Mouse (Mus musculus) spleen, adult 18-20 months (tissue): ENCODE data around the gene Rxra.

Experiments used
- DNase-seq, 2 experiments: peaks; one replicate each; pipeline ENCODE4 v3.0.0; 2022; ENCODE audit warnings: mixed read lengths in 2 of 2

Gene Rxra

DNA sequence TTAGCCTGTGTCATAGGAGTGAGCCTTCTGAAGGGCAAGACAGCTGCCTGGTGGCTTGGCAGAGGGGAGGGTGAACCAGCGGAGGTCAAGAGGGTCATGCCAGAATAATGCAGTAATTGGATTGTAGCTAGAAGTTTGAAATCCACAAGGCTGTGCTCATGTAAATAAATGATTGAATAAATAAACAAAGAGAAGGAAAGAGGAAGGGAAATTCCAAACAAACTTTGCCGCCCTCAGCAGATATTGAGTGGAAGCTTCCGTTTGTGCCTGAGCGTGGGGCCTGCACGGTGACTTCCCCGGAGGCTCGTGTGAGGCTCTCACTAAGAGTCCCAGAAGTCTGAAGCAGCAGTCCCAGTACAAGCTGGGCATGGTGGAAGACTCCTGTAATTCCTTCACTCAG lies 91.5 kb downstream of the Rxra start:
- DNase-seq = no peak

DNA sequence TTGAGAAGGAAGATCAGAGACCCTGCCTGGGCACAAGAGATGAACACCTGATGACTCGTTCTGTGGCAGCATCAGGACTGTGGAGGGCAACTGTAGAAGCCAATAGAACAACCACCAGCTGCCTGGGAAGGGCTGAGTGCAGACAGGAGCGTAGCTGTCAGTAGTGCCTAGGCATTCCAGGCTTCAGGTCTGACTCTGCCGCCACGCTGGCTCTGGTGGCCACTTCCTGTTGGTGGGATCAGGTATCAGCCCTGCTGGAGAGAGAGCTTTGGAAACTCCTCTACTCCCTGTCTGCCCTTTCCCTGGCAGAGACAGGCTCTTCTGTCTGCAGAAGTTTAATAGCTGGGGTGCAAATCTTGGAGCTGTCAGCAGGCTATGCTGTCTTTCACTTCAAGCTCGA lies 93.5 kb downstream of the Rxra start:
- DNase-seq = no peak

DNA sequence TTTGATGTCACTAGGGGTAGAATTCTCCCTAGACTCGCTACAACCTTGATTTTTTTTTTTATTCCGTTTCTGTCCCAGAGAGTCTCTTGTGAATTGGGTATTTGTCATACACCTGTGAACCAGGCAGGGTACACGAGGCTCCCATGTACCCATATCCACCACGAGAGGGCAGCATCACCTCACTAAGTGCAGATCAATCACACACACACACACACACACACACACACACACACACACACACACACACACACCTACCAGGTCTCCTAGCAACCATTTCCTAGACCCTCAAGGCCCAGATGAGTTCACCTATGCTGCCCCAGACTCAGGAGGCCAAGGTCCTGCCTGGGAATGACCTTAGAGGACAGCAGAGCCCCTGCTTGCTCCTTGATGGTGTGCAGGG lies 94.0 kb downstream of the Rxra start:
- DNase-seq = peak in 1 of 2 experiments; percentile 39

DNA sequence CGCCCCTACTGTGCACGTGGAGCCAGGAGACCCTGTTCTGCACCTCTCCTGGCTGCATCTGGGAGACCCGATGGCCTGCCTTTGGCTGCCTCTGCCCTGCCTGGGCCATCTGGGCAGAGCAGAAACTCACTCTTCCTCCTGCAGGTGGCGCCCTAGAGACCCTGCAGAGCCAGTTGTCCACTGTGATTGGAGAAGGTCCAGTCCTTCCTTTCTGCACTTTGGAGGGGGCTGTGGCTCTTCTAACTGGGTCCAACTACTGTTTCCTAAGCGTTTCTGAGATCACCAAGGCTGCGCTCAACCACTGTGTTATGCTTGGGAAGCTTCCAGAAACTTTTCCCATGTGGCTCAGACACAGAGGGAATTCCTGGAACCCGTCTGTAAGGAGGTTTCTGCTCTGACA lies 95.7 kb downstream of the Rxra start:
- DNase-seq = peak in 1 of 2 experiments; percentile 53

DNA sequence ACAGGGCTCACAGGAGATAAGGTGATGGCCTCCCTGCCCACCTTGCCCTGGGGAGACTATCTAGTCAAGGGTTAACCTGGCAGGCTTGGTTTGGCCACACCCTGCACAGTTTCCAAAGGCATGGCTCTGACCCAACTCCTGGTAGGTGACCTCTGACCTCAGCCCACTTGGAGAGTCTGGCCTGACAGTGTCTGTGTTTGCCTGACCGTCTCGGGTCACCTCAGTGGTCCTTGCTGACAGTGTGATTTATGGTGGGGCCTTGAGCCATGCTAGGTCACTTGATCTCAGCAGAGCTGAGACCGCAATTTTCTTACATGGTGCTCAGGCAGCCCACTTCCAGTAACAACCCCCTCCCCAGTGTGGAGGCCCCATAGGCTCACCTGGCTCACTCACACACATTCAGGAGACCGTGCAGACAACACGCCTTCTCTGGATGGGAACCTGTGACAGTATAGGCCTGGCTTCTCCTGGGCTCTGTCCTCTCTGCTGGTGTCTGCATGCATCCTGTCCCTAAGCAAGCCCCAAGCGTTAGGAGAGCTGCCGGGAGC lies 96.7 kb downstream of the Rxra start:
- no peak for DNase-seq

DNA sequence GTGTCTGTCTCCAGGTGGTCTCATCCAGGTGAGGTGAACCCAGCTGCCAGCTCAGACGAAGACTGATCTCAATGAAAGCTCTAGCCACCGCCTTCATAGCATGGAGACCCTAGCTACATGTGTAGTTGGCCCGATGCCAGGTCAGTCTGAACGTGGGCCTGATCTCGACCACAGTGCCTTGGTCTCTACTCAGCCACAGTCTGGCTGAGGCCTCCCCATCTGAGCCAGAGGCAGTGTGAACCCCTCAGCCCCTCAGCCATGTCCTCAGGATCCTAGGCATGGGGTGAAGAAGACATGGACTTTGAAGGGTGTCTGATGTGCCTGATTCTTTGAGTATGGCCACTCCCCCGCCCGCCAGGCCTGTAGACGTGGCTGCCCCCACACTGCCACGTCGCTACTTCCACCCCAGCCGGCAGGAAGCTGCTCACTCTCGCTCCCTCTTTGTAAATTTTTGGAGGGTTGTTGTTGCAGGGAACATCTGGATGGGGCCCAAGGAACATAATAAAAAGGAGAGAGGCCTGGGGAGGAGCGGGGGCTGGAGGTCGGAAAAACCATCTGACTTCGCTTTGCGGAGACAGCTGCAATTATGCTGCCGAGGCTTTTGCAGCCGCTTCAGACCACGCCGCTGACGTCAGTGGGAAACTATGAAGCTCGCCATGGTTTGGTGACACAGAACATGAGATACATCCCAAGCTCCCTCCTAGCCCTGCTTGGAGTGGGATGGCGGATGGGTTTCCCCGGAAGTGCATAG lies 97.9 kb downstream of the Rxra start:
- DNase-seq = no peak

DNA sequence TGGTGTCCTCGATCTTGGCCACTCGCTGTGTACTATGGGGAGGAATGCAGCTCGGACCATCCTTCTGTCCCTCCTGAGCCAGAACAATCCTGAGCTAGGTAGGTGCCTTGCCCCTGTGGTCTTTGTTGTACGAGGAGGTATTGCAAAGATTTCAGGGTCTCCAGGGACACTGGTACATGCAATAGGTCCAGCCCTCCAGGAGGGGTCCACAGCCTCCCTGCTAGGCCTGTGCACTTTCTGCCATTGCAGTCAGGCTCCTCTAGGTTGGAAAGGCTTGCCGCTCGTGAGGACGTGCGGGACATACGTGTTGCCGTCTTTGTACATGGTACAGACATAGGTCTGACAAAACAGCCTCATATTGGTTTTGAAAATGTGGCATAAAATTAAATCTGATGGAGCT lies 98.8 kb downstream of the Rxra start:
- no peak for DNase-seq

DNA sequence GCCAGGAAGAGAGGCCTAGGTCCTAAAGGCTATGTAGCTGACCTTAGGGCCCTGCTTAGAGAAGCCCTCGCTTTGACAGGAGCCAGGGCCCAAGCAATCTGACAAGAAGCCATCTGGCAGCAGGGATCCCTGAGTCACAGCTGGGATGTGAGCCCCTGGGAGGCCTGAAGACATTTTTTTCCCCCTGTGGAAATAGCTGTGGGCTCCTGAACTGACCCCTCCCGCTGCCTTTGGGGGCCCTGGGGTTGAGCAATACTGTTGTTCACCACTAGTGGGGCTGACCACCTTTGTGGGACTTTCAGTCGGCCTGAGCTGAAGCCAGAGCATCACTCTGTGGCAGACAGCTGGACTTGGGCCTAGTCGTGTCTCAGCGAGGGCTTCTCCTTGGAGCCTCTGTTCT lies 99.4 kb downstream of the Rxra start:
- DNase-seq = no peak

DNA sequence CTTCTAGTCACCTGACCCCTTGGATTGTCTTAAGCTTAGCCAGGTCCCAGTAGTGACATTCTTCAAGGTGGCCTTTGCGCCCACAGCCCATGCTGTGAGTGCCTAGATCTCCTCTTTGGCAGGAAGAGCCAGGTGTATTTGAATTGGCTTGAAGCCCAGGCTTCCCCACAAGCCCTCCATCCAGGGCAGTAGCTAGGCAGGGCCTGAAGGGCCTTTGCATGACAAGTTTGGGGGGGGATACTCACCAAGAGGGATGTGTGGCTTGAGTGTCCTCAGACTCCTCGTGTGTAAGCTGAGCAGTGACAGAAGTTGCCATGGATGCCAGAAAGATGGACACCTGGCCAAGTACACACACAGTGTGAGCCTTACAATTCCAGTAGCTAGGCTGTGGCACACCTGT lies 101.5 kb downstream of the Rxra start:
- no peak for DNase-seq

DNA sequence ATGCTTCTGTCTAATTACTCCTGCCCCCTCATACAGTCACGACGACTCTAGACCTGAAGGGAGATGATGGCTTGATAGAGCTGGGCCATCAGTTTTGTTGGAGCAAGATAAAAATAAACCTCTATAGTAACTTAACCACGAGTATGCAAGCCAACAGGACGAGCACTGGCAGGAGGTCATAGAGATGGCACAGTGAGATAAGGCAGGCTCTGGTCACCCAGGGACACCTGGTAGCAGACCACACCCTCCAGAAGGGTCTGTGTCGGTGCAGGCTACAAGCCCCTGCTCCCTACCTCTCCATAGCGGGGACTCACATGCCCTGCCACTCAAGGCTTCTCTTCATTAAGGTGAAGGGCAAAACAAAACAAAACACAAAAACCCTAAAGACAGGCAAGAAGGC lies 102.0 kb downstream of the Rxra start:
- no peak for DNase-seq

DNA sequence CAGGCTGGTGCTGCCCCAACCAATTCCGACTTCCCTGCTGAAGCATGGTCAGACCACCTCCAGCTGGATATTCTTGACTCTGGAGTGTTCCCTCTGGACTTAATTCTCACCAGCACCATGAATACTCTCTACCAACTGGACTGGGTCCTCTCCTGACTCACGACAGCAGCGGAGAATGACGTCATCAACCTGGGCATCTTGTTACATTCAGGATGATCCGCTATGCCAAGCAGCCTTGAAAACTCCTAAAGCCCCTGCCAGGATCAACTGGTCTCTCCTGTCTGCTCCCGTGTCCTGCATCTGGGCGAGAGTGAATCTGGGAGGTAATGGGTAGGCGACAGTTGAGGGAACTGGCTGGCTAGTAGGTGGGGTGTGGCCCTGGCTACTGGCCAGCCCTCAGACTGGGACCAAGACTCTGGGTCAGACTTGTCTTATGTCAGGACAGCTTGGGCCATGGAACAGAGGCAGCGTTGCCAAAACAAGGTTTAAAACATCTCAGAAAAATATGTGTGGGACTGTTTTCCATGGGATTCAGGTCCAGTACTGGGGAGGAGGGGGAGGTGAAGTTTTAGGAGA lies 103.1 kb downstream of the Rxra start:
- DNase-seq = no peak

DNA sequence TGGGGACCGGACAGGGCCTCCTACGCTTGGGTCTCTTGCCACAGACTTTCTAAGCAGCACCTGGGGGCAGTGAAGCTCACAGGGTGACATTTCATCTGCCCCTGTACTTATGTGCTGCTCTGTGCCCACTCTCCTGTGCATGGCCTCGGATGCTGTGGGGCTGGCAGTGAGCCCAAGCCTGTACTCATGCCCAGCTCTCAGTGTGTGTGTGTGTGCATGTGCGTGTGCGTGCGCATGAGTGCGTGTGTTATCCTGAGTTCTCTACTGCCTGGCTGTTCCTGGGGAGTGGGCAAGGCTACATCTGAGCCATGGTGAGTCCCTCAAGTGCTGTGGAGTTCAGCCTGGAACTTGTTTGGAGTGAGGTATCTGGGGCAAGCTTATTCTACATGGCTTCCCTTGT lies 103.9 kb downstream of the Rxra start:
- no peak for DNase-seq

DNA sequence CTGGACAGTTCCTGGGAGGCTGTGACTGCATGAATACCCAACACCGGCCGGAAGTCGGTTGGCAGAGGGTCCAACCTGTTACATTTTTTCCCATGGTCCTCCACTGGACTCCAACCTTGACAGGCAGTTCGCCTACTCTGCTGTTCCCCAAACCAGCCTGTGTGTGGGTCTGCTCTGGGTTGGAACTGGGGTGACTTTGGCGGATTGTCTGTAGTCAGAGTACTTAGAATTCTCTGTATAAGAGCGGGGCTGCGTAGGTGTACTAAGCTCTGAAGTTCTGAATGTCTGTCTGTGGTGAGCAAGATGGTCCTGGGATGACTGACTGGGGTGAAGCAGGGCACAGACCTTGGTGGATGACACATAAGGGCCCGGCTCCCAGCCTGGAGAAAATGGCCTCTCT lies 109.1 kb downstream of the Rxra start:
- no peak for DNase-seq

DNA sequence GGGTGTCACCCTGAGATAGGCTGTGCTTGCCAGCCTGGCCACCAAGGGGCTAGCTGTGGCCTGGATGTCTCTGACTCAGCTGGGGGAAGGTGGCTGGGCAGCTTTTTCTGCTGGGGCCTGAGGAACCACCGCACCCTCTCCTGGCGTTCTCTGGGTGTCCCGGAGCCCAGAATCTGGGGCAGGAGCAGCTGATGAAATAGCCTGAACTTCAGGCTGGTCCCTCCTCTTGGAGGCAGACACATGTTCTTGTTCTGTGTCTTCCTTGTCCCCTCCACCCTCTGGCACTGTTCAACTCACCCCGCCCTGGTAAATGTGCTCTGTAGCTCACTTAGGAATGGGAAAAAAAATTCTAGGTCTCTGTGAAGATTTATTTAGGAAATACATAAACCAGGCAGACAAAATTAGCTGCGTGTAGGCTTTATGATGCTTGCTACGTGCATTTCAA lies 109.8 kb downstream of the Rxra start:
- no peak for DNase-seq

DNA sequence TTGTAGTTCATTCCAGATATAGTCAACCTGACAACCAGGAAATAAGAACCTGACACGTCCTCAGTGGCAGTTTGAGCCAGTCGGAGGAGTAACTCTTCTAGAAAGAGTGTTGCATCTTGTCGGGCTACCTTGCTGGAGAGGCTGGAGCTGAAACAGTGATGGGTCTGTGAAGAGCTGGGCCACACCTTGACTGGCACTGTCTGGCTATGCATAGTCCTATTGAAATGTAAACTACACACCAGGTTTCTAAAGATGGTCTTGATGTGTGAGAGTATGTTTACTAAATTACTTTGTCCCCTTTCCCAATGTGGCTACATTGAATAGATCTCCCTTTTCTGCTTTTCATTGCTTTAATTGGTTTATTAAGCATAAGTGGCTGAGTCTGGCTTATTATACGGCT lies 115.3 kb downstream of the Rxra start:
- DNase-seq = no peak

DNA sequence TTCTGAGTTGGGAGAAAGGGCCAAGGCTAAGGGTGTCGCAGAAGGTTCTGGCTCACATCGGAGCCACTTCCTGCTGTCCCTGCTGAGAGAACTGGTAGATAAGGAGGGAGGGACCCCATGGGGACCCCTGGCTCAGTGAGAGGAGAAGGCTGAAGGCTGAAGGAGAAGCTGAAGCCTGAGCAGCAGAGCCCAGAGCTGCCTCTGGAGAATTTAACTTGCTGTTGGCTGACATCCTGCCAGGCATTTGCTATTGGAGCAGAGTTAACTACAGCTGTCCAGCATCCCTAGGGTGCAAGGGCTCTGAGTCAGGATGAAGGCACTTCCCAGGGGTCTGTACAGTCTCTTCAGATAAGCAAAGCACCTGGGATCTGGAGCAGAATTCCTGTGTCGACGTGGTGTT lies 122.8 kb downstream of the Rxra start:
- no peak for DNase-seq

DNA sequence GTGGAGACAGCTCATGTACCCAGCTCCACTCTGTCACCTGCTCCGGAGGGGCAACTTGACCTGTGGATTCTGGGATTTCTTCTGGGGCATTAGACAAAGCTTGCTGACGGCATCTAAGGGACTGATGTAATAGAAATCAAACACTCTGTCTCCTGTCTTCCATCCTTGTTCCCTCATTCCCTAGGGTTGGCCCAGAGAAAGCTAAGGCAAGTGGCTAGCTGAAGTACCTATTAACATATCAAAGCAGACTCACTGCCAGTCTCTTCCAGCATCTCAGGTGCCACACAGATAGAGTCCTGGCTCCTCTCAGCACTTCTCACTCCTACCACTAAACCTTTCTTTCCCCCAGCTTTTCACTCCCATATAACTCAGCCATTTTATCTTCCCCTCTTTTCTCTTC lies 124.8 kb downstream of the Rxra start:
- DNase-seq = no peak

DNA sequence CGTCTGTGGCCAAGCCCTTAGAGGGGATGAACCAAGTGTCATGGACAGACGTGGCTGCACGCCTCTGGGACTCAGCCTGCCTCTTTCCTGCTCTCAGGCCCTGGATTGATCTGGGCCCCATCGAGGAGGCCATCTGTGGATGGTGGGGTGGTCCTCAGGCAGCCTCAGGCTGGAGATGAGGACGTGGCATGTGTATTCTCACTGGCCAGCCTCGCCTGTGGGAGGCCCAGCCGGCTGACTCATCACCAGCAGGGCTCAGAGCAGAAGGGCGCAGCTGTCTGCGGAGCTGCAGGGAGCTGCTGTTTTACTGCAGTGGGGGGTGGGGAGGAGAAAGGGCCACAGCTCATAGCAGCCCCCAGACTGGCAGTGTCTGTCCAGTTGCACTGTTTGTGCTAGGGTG lies 126.3 kb downstream of the Rxra start:
- DNase-seq = no peak

DNA sequence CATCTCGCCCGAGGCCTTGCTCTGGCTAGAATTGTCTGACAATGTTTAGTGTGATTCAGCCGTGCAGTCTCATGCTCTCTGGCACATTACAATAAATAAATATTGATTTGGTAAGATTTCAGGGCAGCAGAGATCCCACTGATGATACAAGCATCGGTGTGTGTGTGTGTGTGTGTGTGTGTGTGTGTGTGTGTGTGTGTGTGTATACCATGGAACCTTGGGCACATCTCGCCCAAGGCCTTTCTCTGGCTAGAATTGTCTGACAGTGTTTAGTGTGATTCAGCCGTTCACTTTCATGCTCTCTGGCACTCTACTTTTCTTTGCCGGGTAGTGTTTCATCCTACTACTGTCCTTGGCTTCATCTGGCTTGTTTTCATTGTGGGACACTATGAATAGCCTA lies 130.5 kb downstream of the Rxra start:
- DNase-seq = no peak

DNA sequence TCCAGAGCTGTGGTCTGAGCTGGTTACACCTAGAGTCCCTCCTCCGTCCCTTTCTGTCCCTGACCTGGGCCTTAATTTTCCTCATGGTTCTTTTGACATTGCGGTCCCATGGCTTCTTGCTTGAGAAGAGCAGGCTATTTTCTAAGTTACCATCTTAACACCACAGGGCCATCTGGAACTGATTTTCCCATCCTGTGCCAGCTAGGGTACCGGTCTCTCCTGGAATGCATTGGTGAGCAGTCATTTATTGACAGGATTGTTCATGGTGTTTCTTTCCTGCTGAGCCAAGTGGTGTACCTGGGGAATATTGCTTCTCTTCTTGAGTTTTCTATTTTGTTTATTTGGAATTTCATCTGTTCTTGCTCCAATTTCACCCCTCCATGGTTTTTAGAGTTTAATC lies 131.4 kb downstream of the Rxra start:
- no peak for DNase-seq

DNA sequence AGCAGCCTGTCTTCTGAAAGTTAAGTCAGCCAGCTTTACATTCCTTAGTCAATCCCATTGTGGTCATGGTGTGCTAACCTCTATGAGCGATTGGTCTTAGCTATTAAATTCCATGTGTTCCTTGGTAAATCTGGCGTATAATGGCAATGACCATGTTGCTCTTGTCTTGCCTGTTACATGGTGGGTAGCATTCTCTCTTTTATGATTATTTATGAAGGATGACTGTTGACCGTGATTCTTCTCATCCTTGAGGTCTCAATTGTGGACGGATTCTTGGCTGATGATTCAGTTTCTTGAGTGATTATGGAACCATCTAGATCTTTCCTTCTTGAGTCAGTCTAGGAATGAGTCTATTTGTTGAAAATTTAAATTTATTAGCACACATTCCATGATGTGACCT lies 133.7 kb downstream of the Rxra start:
- no peak for DNase-seq
